Mouse (Mus musculus): ENCODE measurements around the gene Prkg1.
"Not testable (repeated sequence)": the region's sequence is repeated elsewhere in the genome, so short reads cannot be mapped to it uniquely, and the experiment has no call there.

Prkg1 gene

GRCm38 (mm10) chr19:30553740-30554139, 1211.1 kb downstream of the Prkg1 start:
- no peak for DNase-seq

- no peak for DNase-seq
Observed at GRCm38 (mm10) chr19:30552260-30552659, 1212.6 kb downstream of the Prkg1 start.

- DNase-seq = no peak
Observed at GRCm38 (mm10) chr19:30549854-30550647, 1214.8 kb downstream of the Prkg1 start.

- DNase-seq = peak; percentile 13
Observed at GRCm38 (mm10) chr19:30549044-30549853, 1215.6 kb downstream of the Prkg1 start, which contains the start of gene Dkk1. Gene Dkk1 (minus strand): TSS chr19:30549665.

GRCm38 (mm10) chr19:30548411-30549043, 1216.3 kb downstream of the Prkg1 start:
- DNase-seq = no peak

GRCm38 (mm10) chr19:30539365-30539941, 1225.4 kb downstream of the Prkg1 start:
- DNase-seq = not testable (repeated sequence)

GRCm38 (mm10) chr19:30516771-30517170, 1248.1 kb downstream of the Prkg1 start:
- DNase-seq = no peak

Measured in lung, postnatal 14 days (tissue).